Mouse (Mus musculus) bone marrow macrophage, adult 2 months (primary cell): ENCODE data around the gene Hipk2. TPM values are rescaled to one million over a fixed set of nuclear protein-coding genes. Genes with fewer than 3 reads are reported as not detected.
A peak's percentile ranks its signal among the peaks of the same experiment; 100 is the strongest.

Source experiments
- H3K27ac ChIP-seq: 2 replicates; pipeline ENCODE4 v1.5.1; 2012; ENCODE audit warnings: low read depth, low read length; ENCODE audit not compliant: insufficient read depth
- H3K4me1 ChIP-seq: 2 replicates; pipeline ENCODE4 v1.6.1; 2012; ENCODE audit warnings: low read length; ENCODE audit not compliant: control insufficient read depth, insufficient read depth
- H3K4me3 ChIP-seq: 2 replicates; pipeline ENCODE4 v1.5.1; 2012; ENCODE audit warnings: mild to moderate bottlenecking, low read length, moderate library complexity; ENCODE audit not compliant: insufficient read depth
- CTCF ChIP-seq: IDR thresholded peaks from 2 replicates; pipeline ENCODE4 v1.5.1; 2012; ENCODE audit warnings: low read depth, mild to moderate bottlenecking, low read length, moderate library complexity
- POLR2A ChIP-seq: IDR thresholded peaks from 2 replicates; pipeline ENCODE4 v1.6.1; 2012; ENCODE audit warnings: mild to moderate bottlenecking, low read depth, low read length, borderline replicate concordance
- polyA plus RNA-seq: library from polyadenylated mRNA; stranded (reverse); fragments of >200 nt; gene quantifications from 2 replicates; pipeline ENCODE4 v1.2.4, GENCODE M21; 2012; ENCODE audit not compliant: missing spikeins, insufficient read depth, insufficient read length

Hipk2 gene
- polyA plus RNA-seq, 1 experiment = 20.9 TPM

DNA sequence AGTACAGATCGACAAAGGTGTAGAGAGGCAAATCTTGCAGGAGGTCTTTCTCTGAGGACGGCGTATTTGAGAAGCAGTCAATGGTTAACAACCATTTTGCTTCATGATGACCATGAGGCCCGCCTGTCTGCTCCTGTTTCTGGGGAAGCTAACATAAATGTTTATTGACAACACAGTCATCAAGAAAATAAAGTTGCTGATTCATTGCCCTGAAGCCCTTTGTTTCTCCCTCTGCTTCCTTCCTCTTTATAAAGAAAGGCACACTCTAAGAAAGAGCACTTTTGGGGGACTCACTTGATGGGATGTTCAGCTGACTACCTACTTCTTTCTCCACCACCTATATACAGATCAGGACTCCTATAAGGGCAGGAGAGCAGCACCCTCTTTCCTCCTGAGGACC lies 42.8 kb upstream of the Hipk2 start:
- no peak for TF ChIP-seq CTCF
- TF ChIP-seq POLR2A = no peak
- Histone ChIP-seq H3K4me1 (peaks cover 23% of the 10 kb centered on the region), H3K4me3 (peak overlapping the region; percentile 59), H3K27ac (peak overlapping the region; percentile 69)

DNA sequence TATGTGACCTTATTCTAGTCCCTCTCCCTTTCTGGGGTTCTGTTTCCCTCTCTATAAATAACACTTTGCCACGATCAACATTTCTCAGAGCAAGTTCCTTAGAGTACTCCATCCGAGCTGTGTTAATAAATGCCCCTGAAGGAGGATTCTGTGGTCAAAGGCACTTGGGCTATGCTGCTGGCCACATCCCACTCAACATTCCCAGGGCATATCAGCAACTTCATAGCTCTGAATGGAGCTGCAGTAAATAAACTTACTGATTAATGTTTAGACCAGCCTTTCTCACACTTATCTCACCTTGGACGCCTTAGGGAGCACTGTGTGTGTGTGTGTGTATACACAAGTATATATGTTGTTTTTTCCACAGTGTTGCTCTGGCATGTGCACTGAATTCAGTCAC lies 41.5 kb upstream of the Hipk2 start:
- Histone ChIP-seq H3K4me1 (peaks cover 27% of the 10 kb centered on the region), H3K27ac (no peak overlapping the region), H3K4me3 (no peak overlapping the region)
- no peak for TF ChIP-seq CTCF
- no peak for TF ChIP-seq POLR2A

DNA sequence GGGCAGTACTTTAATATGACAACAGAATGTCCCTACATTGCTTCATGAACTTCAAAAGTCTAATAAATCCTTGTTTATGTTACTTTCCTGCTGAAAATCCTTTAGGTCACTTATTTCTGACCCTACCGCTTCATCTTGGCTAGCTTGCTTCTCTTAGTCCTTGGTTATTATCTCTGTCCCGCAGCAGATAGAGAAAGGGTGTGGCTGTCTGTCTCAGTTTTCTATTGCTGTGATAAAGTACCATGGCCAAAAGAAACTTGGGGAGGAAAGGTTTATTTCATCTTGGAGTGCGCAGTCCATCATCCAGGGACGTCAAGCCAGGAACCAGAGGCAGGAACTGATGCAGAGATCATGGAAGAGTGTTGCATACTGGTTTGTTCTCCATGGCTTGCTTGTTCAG lies 40.6 kb upstream of the Hipk2 start:
- Histone ChIP-seq H3K4me3 (no peak overlapping the region), H3K27ac (no peak overlapping the region), H3K4me1 (peaks cover 27% of the 10 kb centered on the region)
- no peak for TF ChIP-seq POLR2A
- no peak for TF ChIP-seq CTCF

DNA sequence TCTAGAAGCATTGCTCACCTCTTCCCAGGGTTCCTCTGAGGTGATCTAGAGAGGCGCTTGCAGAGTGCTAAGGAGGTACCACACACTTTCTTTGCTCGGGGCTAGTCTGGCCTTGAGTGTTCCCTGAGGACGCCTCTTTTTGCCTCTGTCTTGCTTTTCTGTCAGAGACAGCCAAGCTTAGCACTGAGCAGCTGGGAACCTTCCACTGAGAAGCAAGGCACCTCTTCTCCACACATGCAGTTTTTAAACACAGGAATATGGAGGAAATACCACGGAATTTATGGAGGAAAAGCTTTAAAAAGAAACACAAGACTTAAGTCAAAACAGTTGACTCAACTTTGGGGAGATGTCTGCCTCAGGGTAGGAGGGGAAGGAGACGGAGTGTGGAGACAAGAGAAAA lies 39.8 kb upstream of the Hipk2 start:
- Histone ChIP-seq H3K4me3 (no peak overlapping the region), H3K4me1 (peaks cover 30% of the 10 kb centered on the region), H3K27ac (no peak overlapping the region)
- TF ChIP-seq CTCF (no peak), POLR2A (no peak)

DNA sequence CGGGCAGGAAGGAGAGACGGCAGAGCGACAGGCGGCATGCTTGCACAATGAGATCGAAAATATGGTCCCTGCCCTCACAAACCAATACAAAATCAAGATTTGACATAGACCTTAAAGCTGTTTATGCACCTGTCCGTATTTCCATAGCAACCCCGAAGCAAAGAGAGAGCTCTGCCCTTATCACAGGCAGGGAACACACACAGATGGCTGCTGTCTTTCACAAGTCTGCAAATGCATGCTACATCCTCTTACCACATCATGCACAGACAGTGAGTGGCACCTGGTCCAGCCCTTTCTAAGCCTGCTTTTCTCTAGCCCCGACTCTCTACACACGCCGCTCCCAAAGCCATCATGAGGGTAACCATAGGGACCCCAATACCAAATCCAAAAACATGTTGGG lies 38.2 kb upstream of the Hipk2 start:
- Histone ChIP-seq H3K4me1 (peaks cover 24% of the 10 kb centered on the region), H3K4me3 (no peak overlapping the region), H3K27ac (no peak overlapping the region)
- no peak for TF ChIP-seq POLR2A
- no peak for TF ChIP-seq CTCF

GRCm38 (mm10) chr6:38913386-38914042 lies 37.5 kb upstream of the Hipk2 start:
- peaks cover 23% of the 10 kb centered on the region for H3K4me1 ChIP-seq
- TF ChIP-seq CTCF = no peak
- no peak for TF ChIP-seq POLR2A
- H3K4me3 ChIP-seq = no peak overlapping the region
- no peak overlapping the region for H3K27ac ChIP-seq

- Histone ChIP-seq H3K4me3 (no peak overlapping the region), H3K27ac (no peak overlapping the region), H3K4me1 (peaks cover 16% of the 10 kb centered on the region)
- TF ChIP-seq CTCF (no peak), POLR2A (no peak)
Measured at GRCm38 (mm10) chr6:38912845-38913244, 36.9 kb upstream of the Hipk2 start.

DNA sequence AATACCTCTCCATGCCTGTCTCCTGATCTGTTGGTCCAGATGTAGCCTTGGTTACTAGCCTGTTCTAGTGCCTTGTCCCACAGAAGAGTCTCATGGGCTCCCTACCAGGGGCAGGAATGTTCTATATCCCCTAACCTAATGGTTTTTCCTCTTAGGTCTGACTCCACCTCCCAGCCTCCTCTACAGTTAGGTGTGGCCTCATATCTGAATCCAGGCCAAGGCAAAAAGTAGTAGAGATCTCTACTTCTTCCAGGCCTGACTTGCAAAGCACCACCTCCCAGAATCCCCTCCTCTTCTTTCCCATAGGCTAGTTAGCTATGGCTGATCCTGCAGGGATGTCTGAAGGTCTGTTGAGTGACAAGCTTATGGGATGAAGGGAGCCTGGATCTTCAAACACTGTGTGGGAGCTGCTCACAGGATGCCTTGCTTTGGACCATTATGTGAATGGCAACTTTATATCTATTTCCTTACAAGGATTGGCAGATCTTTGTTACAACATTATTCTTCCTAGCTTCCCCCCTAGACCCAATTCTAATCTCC lies 36.2 kb upstream of the Hipk2 start:
- Histone ChIP-seq H3K4me3 (no peak overlapping the region), H3K4me1 (peaks cover 10% of the 10 kb centered on the region)

DNA sequence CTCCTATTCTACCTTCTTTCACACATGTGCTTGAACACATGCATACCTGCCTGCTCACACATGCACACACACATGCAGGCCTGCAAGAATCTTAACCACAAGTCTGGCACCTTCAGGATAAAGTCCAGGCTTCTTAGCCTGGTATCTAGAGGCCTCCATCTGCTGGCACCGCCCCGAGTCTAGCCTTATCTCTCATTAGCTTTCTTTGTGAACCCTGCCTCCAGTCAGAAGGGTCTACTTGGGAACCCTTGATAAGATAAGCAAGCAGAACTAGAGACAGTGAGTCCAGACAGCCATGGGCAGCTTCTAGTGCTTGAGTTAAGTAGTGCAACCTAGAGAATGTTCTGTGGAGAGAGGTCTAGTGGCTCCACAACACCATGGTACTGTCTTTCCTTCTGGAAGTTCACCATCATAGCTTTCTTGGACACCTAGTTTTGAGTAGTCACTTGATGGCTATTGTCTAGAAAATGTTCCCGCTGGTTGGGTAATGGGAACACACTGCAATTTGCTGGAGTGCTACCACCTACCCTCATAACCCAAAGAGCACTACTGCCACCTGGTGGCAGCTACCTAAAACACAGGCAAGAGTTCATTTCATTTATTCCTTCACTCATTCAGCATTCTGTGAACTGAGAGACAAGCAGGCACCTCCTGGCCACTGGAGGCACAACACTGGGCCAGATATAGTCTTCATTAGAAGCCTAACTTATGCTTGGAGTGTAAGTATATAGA lies 35.0 kb upstream of the Hipk2 start:
- Histone ChIP-seq H3K4me3 (no peak overlapping the region), H3K4me1 (peaks cover 8% of the 10 kb centered on the region), H3K27ac (no peak overlapping the region)
- no peak for TF ChIP-seq POLR2A
- TF ChIP-seq CTCF = peak; percentile 44; the same call in 1 of the 2 replicates

More for the DNA sequence above, 36.2 kb upstream of the Hipk2 start:
- H3K27ac ChIP-seq = no peak overlapping the region
- TF ChIP-seq CTCF = no peak
- no peak for TF ChIP-seq POLR2A

DNA sequence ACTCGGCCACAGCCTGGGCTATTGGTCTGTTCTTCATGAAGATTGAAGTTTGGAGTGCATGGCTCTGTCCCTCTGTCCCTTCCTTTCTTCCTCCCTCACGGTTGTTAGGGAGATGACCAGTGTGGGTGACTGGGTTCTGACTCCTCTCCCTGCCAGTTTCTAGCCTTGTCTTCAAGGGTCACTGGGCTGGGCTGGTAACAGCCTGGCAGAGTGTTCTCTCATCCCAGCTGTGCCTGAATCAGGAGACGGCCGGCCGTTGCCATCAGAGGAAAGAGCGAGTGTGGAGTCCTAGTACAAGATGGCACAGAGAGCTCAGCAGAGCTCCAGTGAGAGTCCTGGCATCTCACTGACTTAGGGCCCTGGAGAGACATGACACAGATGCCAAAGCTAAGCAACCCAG lies 32.4 kb upstream of the Hipk2 start:
- Histone ChIP-seq H3K4me1 (peaks cover 13% of the 10 kb centered on the region), H3K4me3 (no peak overlapping the region), H3K27ac (no peak overlapping the region)
- no peak for TF ChIP-seq CTCF
